Mouse (Mus musculus) erythroblast, embryonic 14.5 days (primary cell): ENCODE data around the gene Gatc. TPM values are rescaled to one million over a fixed set of nuclear protein-coding genes. Genes with fewer than 3 reads are reported as not detected.
"Not testable (repeated sequence)": the region's sequence is repeated elsewhere in the genome, so short reads cannot be mapped to it uniquely, and the experiment has no call there.

ENCODE experiments used
- H3K27me3 ChIP-seq: 2 replicates; pipeline ENCODE4 v1.6.1; 2012; ENCODE audit warnings: inconsistent platforms; ENCODE audit not compliant: control insufficient read depth
- H3K36me3 ChIP-seq: 2 replicates; pipeline ENCODE4 v1.6.1; 2012; ENCODE audit warnings: mild to moderate bottlenecking, inconsistent platforms; ENCODE audit not compliant: control insufficient read depth
- H3K4me1 ChIP-seq: 2 replicates; pipeline ENCODE4 v1.6.1; 2012; ENCODE audit warnings: inconsistent platforms; ENCODE audit not compliant: control insufficient read depth
- H3K4me3 ChIP-seq: replicated peaks from 2 replicates; pipeline ENCODE3; 2012; ENCODE audit warnings: moderate library complexity, mild to moderate bottlenecking, inconsistent platforms
- H3K9me3 ChIP-seq: 2 replicates; pipeline ENCODE4 v1.6.1; 2012; ENCODE audit warnings: low read length, inconsistent platforms, mixed read lengths; ENCODE audit not compliant: control insufficient read depth
- GATA1 ChIP-seq: IDR thresholded peaks from 2 replicates; pipeline ENCODE4 v1.6.1; 2012; ENCODE audit warnings: low read length, inconsistent platforms, mixed read lengths
- TAL1 ChIP-seq: IDR thresholded peaks from 3 replicates; pipeline ENCODE4 v1.6.1; 2012; ENCODE audit warnings: low read length, inconsistent platforms, mixed read lengths
- polyA plus RNA-seq: library from polyadenylated mRNA; stranded (reverse); fragments of >175 nt; gene quantifications from 2 replicates; pipeline ENCODE4 v1.2.3, GENCODE M21; 2012

Gatc gene
- 1.4 and 1.7 TPM in 2 replicates for polyA plus RNA-seq

GRCm38 (mm10) chr5:115340577-115341313 is at the start of gene Gatc, which contains the start of gene Triap1:
TSS of gene Gatc (minus strand) at chr5:115341178.
TSS of gene Triap1 (plus strand) at chr5:115341225.
- Histone ChIP-seq H3K36me3 (peaks cover 71% of the 10 kb centered on the region), H3K27me3 (no peaks in the 10 kb centered on the region), H3K4me3 (peak within 1 kb of the TSS; percentile 83), H3K9me3 (no peaks in the 10 kb centered on the region), H3K4me1 (peaks cover 62% of the 10 kb centered on the region)
- TF ChIP-seq TAL1 (no peak), GATA1 (no peak)

DNA sequence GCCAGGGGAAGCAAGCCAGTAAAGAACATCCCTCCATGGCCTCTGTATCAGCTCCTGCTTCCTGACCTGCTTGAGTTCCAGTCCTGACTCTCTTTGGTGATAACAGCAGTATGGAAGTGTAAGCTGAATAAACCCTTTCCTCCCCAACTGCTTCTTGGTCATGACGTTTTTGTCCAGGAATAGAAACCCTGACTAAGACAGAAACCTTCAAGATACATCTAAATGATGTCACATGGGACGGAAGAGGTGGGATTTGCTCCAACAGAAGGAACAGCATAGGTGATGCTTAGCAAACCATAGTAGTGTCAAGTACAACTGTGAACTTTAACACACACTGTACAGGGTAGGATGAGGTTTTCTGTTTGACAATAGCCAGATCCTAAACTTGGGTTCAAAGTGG is 37.9 kb upstream of the Gatc start:
- not testable (repeated sequence) for H3K36me3 ChIP-seq, H3K4me3 ChIP-seq, H3K27me3 ChIP-seq, H3K4me1 ChIP-seq, H3K9me3 ChIP-seq

DNA sequence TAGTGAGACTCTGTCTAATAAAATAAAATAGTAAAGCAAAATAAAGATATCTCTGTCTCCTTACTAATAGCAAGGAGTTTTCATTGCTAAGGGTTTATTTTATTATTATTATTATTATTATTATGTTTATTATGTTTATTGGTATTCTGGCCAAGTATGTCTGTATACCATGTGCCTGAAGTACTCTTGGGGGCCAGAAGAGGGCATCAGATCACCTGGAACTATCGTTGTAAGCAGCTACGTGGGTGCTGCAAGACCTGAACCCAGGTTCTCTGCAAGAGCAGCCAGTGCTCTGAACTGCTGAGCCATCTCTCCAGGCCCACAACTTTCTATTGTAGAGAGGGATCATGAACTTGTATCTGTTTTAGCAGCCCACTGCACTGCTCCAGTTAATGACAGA is 34.5 kb upstream of the Gatc start:
- no peak overlapping the region for H3K4me3 ChIP-seq
- peaks cover 34% of the 10 kb centered on the region for H3K27me3 ChIP-seq
- TF ChIP-seq TAL1 (no peak), GATA1 (no peak)
- H3K36me3 ChIP-seq = no peaks in the 10 kb centered on the region
- no peaks in the 10 kb centered on the region for H3K4me1 ChIP-seq
- no peaks in the 10 kb centered on the region for H3K9me3 ChIP-seq

- Histone ChIP-seq H3K9me3 (no peaks in the 10 kb centered on the region), H3K36me3 (no peaks in the 10 kb centered on the region), H3K4me1 (no peaks in the 10 kb centered on the region), H3K27me3 (peaks cover 34% of the 10 kb centered on the region), H3K4me3 (no peak overlapping the region)
- TF ChIP-seq TAL1 = no peak
- TF ChIP-seq GATA1 = no peak
Measured at GRCm38 (mm10) chr5:115374204-115374820, 33.3 kb upstream of the Gatc start.

GRCm38 (mm10) chr5:115373441-115374203 is 32.6 kb upstream of the Gatc start:
- Histone ChIP-seq H3K9me3 (no peaks in the 10 kb centered on the region), H3K36me3 (no peaks in the 10 kb centered on the region), H3K4me3 (no peak overlapping the region), H3K4me1 (no peaks in the 10 kb centered on the region), H3K27me3 (peaks cover 34% of the 10 kb centered on the region)
- no peak for TF ChIP-seq TAL1
- no peak for TF ChIP-seq GATA1

GRCm38 (mm10) chr5:115371736-115372135 is 30.8 kb upstream of the Gatc start:
- no peak overlapping the region for H3K4me3 ChIP-seq
- H3K4me1 ChIP-seq = no peaks in the 10 kb centered on the region
- H3K27me3 ChIP-seq = peaks cover 34% of the 10 kb centered on the region
- TF ChIP-seq TAL1 (no peak), GATA1 (no peak)
- H3K36me3 ChIP-seq = no peaks in the 10 kb centered on the region
- no peaks in the 10 kb centered on the region for H3K9me3 ChIP-seq

GRCm38 (mm10) chr5:115364782-115365181 is 23.8 kb upstream of the Gatc start:
- peaks cover 16% of the 10 kb centered on the region for H3K27me3 ChIP-seq
- TF ChIP-seq TAL1 (no peak), GATA1 (no peak)

GRCm38 (mm10) chr5:115362819-115363714 is 22.1 kb upstream of the Gatc start:
- Histone ChIP-seq H3K9me3 (no peaks in the 10 kb centered on the region), H3K4me1 (no peaks in the 10 kb centered on the region; the same call in 1 of the 2 replicates), H3K4me3 (no peak overlapping the region), H3K27me3 (peaks cover 16% of the 10 kb centered on the region), H3K36me3 (no peaks in the 10 kb centered on the region)
- no peak for TF ChIP-seq TAL1
- TF ChIP-seq GATA1 = no peak

More at GRCm38 (mm10) chr5:115364782-115365181, 23.8 kb upstream of the Gatc start:
- Histone ChIP-seq H3K4me1 (no peaks in the 10 kb centered on the region), H3K4me3 (no peak overlapping the region), H3K36me3 (no peaks in the 10 kb centered on the region), H3K9me3 (no peaks in the 10 kb centered on the region)
